Mouse (Mus musculus): ENCODE measurements at regions not wholly inside any gene's neighbourhood (a gene's known extent, or its start where the extent isn't known, plus 50 kb on each side); places are given as distances from the start of the nearest gene placed in this dataset.
"Not testable (repeated sequence)": the region's sequence is repeated elsewhere in the genome, so short reads cannot be mapped to it uniquely, and the experiment has no call there.

DNA sequence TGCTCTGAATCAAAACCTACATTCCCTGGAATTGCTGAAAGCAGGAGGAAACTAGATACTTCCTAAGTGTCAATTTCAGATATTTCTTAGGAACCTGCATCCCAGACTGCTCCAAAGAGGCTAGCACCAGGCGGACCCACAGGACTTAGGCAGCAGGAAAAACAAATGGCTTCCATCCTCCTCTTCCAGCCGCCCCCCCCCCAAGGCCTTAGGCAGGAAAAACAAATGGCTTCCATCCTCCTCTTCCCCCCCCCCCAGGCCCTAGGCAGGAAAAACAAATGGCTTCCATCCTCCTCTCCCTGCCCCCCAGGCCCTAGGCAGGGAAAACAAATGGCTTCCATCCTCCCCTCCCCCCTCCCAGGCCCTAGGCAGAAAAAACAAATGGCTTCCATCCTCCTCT, 64.5 kb upstream of the Nap1l2 start:
- 82% methylated on average over 2 of the region's 2 CpGs for WGBS
- no peak for DNase-seq (ENCODE audit: low read depth, low spot score)

GRCm38 (mm10) chrX:103251478-103251877, 65.0 kb upstream of the Nap1l2 start:
- not testable (repeated sequence) for DNase-seq (ENCODE audit: low read depth, low spot score)

DNA sequence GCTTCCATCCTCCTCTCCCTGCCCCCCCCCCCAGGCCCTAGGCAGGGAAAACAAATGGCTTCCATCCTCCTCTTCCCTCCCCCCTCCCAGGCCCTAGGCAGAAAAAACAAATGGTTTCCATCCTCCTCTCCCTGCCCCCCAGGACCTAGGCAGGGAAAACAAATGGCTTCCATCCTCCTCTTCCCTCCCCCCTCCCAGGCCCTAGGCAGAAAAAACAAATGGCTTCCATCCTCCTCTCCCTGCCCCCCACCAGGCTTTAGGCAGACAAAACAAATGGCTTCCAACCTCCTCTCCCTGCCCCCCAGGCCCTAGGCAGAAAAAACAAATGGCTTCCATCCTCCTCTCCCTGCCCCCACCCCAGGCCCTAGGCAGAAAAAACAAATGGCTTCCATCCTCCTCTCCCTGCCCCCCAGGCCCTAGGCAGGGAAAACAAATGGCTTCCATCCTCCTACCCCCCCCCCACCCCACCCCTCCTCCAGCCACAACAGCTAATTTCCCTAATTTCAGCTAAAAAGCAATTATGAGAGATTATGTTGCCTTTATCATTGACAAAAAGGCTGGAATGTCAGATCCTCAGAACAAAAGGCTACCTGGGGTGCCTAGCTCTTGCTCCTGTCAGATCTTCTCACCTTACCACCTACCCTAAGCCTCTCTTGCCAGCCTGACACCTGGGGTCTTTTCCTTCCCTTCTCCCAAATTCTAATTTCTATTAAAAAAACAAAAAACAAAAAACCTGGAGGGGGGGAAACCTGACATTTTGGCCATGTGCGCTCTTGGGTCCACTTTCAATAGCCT, 65.8 kb upstream of the Nap1l2 start:
- 71% methylated on average over 1 of the region's 1 CpGs for WGBS
- not testable (repeated sequence) for DNase-seq (ENCODE audit: low read depth, low spot score)

DNA sequence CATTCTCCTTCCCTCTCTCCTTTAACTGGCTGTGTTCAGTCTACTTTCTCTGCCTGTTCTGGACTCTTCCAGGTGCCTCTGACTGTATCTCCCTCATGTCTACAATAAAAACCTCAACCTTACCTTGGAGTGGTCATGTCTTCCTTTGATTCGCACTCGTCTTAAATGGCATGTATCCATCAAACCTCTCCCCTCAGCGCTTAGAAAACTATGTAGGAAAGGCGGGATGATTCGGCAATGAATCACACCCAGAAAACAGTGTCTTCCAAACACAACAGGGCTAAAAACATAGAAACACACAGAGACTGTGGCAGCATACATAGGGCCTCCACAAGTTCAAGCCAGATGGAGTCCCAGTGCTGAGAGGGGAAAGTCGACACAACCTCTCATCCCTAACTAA, 66.4 kb upstream of the Nap1l2 start:
- DNase-seq (ENCODE audit: low read depth, low spot score) = no peak
- WGBS = 76% methylated on average over 6 of the region's 6 CpGs

GRCm38 (mm10) chrX:103254867-103255266, 66.3 kb upstream of the Cdx4 start:
- 47% methylated on average over 3 of the region's 3 CpGs for WGBS
- no peak for DNase-seq (ENCODE audit: low read depth, low spot score)

DNA sequence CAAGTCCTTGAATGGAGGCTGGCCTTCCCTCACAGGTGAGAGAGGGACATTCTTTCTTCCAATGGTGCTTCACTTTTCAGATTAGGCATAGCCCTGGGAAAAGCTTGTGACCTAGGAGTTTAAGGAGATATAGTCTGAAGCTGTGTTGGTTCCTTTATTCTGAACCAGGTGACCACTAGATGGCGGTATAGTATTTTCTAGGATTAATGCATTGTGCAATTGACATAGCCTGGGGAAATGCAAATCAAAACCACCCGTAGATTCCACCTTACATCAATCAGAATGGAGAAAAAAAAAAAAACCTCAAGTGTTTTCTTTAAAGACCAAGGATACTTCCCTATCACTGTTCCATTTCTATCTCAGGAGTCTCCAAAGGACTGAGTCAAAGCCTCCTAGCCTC, 61.3 kb upstream of the Cdx4 start:
- WGBS = 4% methylated on average over 2 of the region's 2 CpGs
- peak; percentile 7 for DNase-seq (ENCODE audit: low read depth, low spot score)

All from large intestine, adult 2 months (tissue).